Mouse (Mus musculus) embryonic facial prominence, embryonic 10.5 days (tissue): ENCODE results near the gene Brix1. TPM values are rescaled to one million over a fixed set of nuclear protein-coding genes. Genes with fewer than 3 reads are reported as not detected.
A peak's percentile ranks its signal among the peaks of the same experiment; 100 is the strongest.
"Not testable (repeated sequence)": the region's sequence is repeated elsewhere in the genome, so short reads cannot be mapped to it uniquely, and the experiment has no call there.

Experiments
- DNase-seq: peaks from one replicate; pipeline ENCODE4 v3.0.0-alpha.2; 2017; ENCODE audit warnings: low spot score
- H3K27ac ChIP-seq: fragments of 300-500 bp; sonication (generic); replicated peaks from 2 replicates; pipeline ENCODE4 v1.5.1; 2016; ENCODE audit warnings: mild to moderate bottlenecking
- H3K27me3 ChIP-seq: fragments of 300-500 bp; sonication (generic); replicated peaks from 2 replicates; pipeline ENCODE4 v1.6.1; 2016; ENCODE audit warnings: low read depth, mild to moderate bottlenecking; ENCODE audit not compliant: poor library complexity, severe bottlenecking
- H3K36me3 ChIP-seq: fragments of 300-500 bp; sonication (generic); replicated peaks from 2 replicates; pipeline ENCODE4 v1.6.1; 2016; ENCODE audit warnings: mild to moderate bottlenecking, moderate library complexity
- H3K4me1 ChIP-seq: fragments of 300-500 bp; sonication (generic); 2 replicates; pipeline ENCODE4 v1.6.1; 2016
- H3K4me3 ChIP-seq: fragments of 300-500 bp; sonication (generic); 2 replicates; pipeline ENCODE4 v1.5.1; 2016; ENCODE audit warnings: mild to moderate bottlenecking, moderate library complexity
- H3K9me3 ChIP-seq: fragments of 300-500 bp; sonication (generic); 2 replicates; pipeline ENCODE4 v1.6.1; 2016; ENCODE audit warnings: mild to moderate bottlenecking
- WGBS: fragments of 180-500 bp; shearing (Covaris S2); methylation state at CpG from one replicate; pipeline ENCODE4 v1.1.7; 2016; 5-methylcytosine and 5-hydroxymethylcytosine counted together
- polyA plus RNA-seq: library from polyadenylated mRNA; unstranded; fragments of >200 nt; fragmentation: Nextera tagmentation; extraction: Ambion mirVana; gene quantifications from 2 replicates; pipeline ENCODE4 v1.2.1, GENCODE M21; 2016

Brix1 gene
- polyA plus RNA-seq: 134 and 138 TPM in 2 replicates

GRCm38 (mm10) chr15:10485484-10486364 lies at the start of gene Brix1, which contains the start of gene Rad1:
TSS of gene Brix1 (minus strand) at chr15:10485947.
TSS of gene Rad1 (plus strand) at chr15:10486018.
- Histone ChIP-seq H3K4me3 (peak within 1 kb of the TSS; percentile 84), H3K36me3 (peaks cover 56% of the 10 kb centered on the region), H3K27me3 (no peaks in the 10 kb centered on the region), H3K9me3 (no peaks in the 10 kb centered on the region), H3K27ac (peak within 1 kb of the TSS; percentile 94), H3K4me1 (peaks cover 22% of the 10 kb centered on the region)
- under 1% methylated on average over 58 of the region's 58 CpGs for WGBS
- peak; percentile 95 for DNase-seq

GRCm38 (mm10) chr15:10534591-10534990 lies 48.8 kb upstream of the Brix1 start:
- no peak for DNase-seq
- Histone ChIP-seq H3K27ac (no peak overlapping the region), H3K9me3 (no peaks in the 10 kb centered on the region), H3K4me3 (no peak overlapping the region), H3K4me1 (peaks cover 2% of the 10 kb centered on the region), H3K27me3 (no peaks in the 10 kb centered on the region), H3K36me3 (no peaks in the 10 kb centered on the region)
- WGBS: 79% methylated on average over 5 of the region's 5 CpGs

GRCm38 (mm10) chr15:10533361-10533760 lies 47.6 kb upstream of the Brix1 start:
- WGBS: 90% methylated on average over 10 of the region's 10 CpGs
- H3K4me1 ChIP-seq, H3K27me3 ChIP-seq, H3K27ac ChIP-seq, DNase-seq, H3K4me3 ChIP-seq, H3K9me3 ChIP-seq, H3K36me3 ChIP-seq: not testable (repeated sequence)

- no peak overlapping the region for H3K27ac ChIP-seq
- H3K4me1 ChIP-seq: no peaks in the 10 kb centered on the region
- H3K9me3 ChIP-seq: no peaks in the 10 kb centered on the region
- no peaks in the 10 kb centered on the region for H3K36me3 ChIP-seq
- 91% methylated on average over 4 of the region's 4 CpGs for WGBS
- H3K27me3 ChIP-seq: no peaks in the 10 kb centered on the region
- DNase-seq: no peak
- H3K4me3 ChIP-seq: no peak overlapping the region
These were observed 45.6 kb upstream of the Brix1 start for GRCm38 (mm10) chr15:10531352-10531751.

GRCm38 (mm10) chr15:10525896-10526295 lies 40.1 kb upstream of the Brix1 start:
- 78% methylated on average over 1 of the region's 1 CpGs for WGBS
- Histone ChIP-seq H3K27me3 (no peaks in the 10 kb centered on the region), H3K36me3 (no peaks in the 10 kb centered on the region), H3K4me3 (no peak overlapping the region), H3K27ac (no peak overlapping the region), H3K4me1 (no peaks in the 10 kb centered on the region), H3K9me3 (no peaks in the 10 kb centered on the region)
- DNase-seq: no peak

GRCm38 (mm10) chr15:10515166-10515565 lies 29.4 kb upstream of the Brix1 start:
- Histone ChIP-seq H3K4me1 (no peaks in the 10 kb centered on the region), H3K27me3 (no peaks in the 10 kb centered on the region), H3K9me3 (no peaks in the 10 kb centered on the region), H3K27ac (no peak overlapping the region), H3K4me3 (no peak overlapping the region), H3K36me3 (no peaks in the 10 kb centered on the region)
- no peak for DNase-seq
- WGBS: 90% methylated on average over 7 of the region's 7 CpGs

- peak; percentile 55 for DNase-seq
- no peaks in the 10 kb centered on the region for H3K9me3 ChIP-seq
- H3K36me3 ChIP-seq: no peaks in the 10 kb centered on the region
- 0 out of 2 replicates have a peak overlapping the region, but pooled peaks have one; percentile 48 for H3K27ac ChIP-seq
- no peaks in the 10 kb centered on the region for H3K27me3 ChIP-seq
- WGBS: 36% methylated on average over 11 of the region's 11 CpGs
- H3K4me3 ChIP-seq: no peak overlapping the region
- H3K4me1 ChIP-seq: peaks cover 10% of the 10 kb centered on the region
These were observed 20.4 kb upstream of the Brix1 start for GRCm38 (mm10) chr15:10506099-10506498.

GRCm38 (mm10) chr15:10500838-10501719 lies 15.3 kb upstream of the Brix1 start:
- Histone ChIP-seq H3K4me1 (peaks cover 3% of the 10 kb centered on the region), H3K4me3 (no peak overlapping the region), H3K36me3 (peaks cover 4% of the 10 kb centered on the region), H3K27me3 (no peaks in the 10 kb centered on the region), H3K9me3 (no peaks in the 10 kb centered on the region), H3K27ac (peak overlapping the region; percentile 36)
- 60% methylated on average over 11 of the region's 11 CpGs for WGBS
- DNase-seq: peak; percentile 75

- H3K36me3 ChIP-seq: peaks cover 13% of the 10 kb centered on the region
- H3K27me3 ChIP-seq: no peaks in the 10 kb centered on the region
- WGBS: 90% methylated on average over 5 of the region's 5 CpGs
- no peak for DNase-seq
- H3K4me1 ChIP-seq: no peaks in the 10 kb centered on the region
- H3K27ac ChIP-seq: no peak overlapping the region
- H3K9me3 ChIP-seq: no peaks in the 10 kb centered on the region
- H3K4me3 ChIP-seq: no peak overlapping the region
These were observed 14.3 kb upstream of the Brix1 start for GRCm38 (mm10) chr15:10500035-10500434.

GRCm38 (mm10) chr15:10499593-10499992 lies 13.8 kb upstream of the Brix1 start:
- no peaks in the 10 kb centered on the region for H3K4me1 ChIP-seq
- H3K27ac ChIP-seq: no peak overlapping the region
- H3K36me3 ChIP-seq: peaks cover 17% of the 10 kb centered on the region
- no peak overlapping the region for H3K4me3 ChIP-seq
- H3K9me3 ChIP-seq: no peaks in the 10 kb centered on the region
- no peaks in the 10 kb centered on the region for H3K27me3 ChIP-seq
- WGBS: 80% methylated on average over 5 of the region's 5 CpGs
- no peak for DNase-seq

GRCm38 (mm10) chr15:10496696-10497095 lies 10.9 kb upstream of the Brix1 start:
- WGBS: 97% methylated on average over 1 of the region's 1 CpGs
- H3K4me1 ChIP-seq, H3K27me3 ChIP-seq, H3K27ac ChIP-seq, H3K9me3 ChIP-seq, H3K4me3 ChIP-seq, DNase-seq: not testable (repeated sequence)
- H3K36me3 ChIP-seq: peaks cover 46% of the 10 kb centered on the region

- DNase-seq: no peak
- Histone ChIP-seq H3K36me3 (peaks cover 52% of the 10 kb centered on the region), H3K9me3 (no peaks in the 10 kb centered on the region), H3K4me1 (no peaks in the 10 kb centered on the region), H3K27ac (no peak overlapping the region), H3K4me3 (no peak overlapping the region), H3K27me3 (no peaks in the 10 kb centered on the region)
- WGBS: 94% methylated on average over 11 of the region's 11 CpGs
These were observed 10.2 kb upstream of the Brix1 start for GRCm38 (mm10) chr15:10495944-10496343.
